Mouse (Mus musculus) heart, embryonic 10.5 days (tissue): ENCODE measurements around the gene Pakap. TPM values are rescaled to one million over a fixed set of nuclear protein-coding genes. Genes with fewer than 3 reads are reported as not detected.

Experiments used
- DNase-seq: peaks from one replicate; pipeline ENCODE4 v3.0.0-alpha.2; 2017; ENCODE audit warnings: low spot score
- H3K27ac ChIP-seq: fragments of 300-500 bp; sonication (generic); 2 replicates; pipeline ENCODE4 v1.5.1; 2016; ENCODE audit warnings: mild to moderate bottlenecking
- H3K27me3 ChIP-seq: fragments of 300-500 bp; sonication (generic); 2 replicates; pipeline ENCODE4 v1.6.1; 2016; ENCODE audit warnings: mild to moderate bottlenecking; ENCODE audit not compliant: poor library complexity, insufficient read depth, severe bottlenecking
- H3K36me3 ChIP-seq: fragments of 300-500 bp; sonication (generic); 2 replicates; pipeline ENCODE4 v1.6.1; 2016; ENCODE audit warnings: mild to moderate bottlenecking, moderate library complexity
- H3K4me1 ChIP-seq: fragments of 300-500 bp; sonication (generic); 2 replicates; pipeline ENCODE4 v1.6.1; 2016; ENCODE audit warnings: mild to moderate bottlenecking
- H3K4me3 ChIP-seq: fragments of 300-500 bp; sonication (generic); 2 replicates; pipeline ENCODE4 v1.5.1; 2016; ENCODE audit warnings: mild to moderate bottlenecking, moderate library complexity
- H3K9me3 ChIP-seq: fragments of 300-500 bp; sonication (generic); 2 replicates; pipeline ENCODE4 v1.6.1; 2016; ENCODE audit warnings: mild to moderate bottlenecking, moderate library complexity
- WGBS: fragments of 180-500 bp; shearing (Covaris S2); methylation state at CpG from one replicate; pipeline ENCODE4 v1.1.7; 2016; 5-methylcytosine and 5-hydroxymethylcytosine counted together
- polyA plus RNA-seq: library from polyadenylated mRNA; unstranded; fragments of >200 nt; fragmentation: Nextera tagmentation; extraction: Ambion mirVana; gene quantifications from 2 replicates; pipeline ENCODE4 v1.2.1, GENCODE M21; 2016

The Pakap gene
- polyA plus RNA-seq, 1 experiment from 2014 or later: 53.0 TPM

DNA sequence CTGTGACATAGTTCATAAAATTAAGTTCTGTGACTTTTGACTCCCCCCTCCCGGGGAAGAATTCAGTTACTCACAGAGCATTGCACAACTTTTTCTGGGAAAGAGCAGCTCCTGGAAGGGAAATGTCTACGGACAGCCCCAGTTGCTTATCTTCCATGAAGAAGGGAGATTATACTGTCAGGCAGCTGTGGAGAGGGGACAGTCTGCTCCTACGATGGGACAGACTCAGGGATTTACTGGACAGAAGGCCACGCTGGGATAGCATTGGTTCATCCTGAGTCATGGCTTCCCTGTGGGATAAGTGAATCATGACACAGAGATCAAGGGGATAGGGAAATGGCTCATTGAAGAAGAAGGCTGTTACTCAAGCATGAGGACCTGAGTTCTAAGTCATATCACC lies 271.4 kb downstream of the Pakap start:
- Histone ChIP-seq H3K27ac (0 out of 2 replicates have a peak overlapping the region, but pooled peaks have one; percentile 13), H3K4me3 (no peak overlapping the region), H3K27me3 (no peaks in the 10 kb centered on the region), H3K36me3 (peaks cover 10% of the 10 kb centered on the region; the same call in 1 of the 2 replicates), H3K4me1 (peaks cover 75% of the 10 kb centered on the region), H3K9me3 (no peaks in the 10 kb centered on the region)
- WGBS: 30% methylated on average over 4 of the region's 4 CpGs
- DNase-seq: no peak

DNA sequence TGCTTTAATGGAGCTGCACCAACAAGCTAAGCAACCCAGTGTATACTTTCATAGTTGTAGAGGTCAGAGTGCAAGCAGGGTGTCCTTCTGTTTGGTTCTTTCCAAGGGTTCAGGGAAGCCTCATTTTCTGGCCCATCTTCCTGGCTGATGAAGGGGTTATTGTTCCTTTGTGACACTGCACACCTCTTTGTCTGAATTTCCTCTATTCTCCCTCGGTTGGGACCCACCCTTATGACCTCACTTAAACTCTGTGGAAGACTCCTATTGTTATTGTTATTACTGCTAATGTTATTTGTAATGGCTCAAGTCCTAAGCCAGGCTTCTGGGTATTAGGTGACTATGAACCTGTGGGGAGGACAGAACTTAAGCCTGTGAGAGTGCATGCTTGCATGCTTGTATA lies 273.9 kb downstream of the Pakap start:
- no peak overlapping the region for H3K27ac ChIP-seq

GRCm38 (mm10) chr4:57842472-57843305 lies 274.7 kb downstream of the Pakap start:
- Histone ChIP-seq H3K4me3 (no peak overlapping the region), H3K36me3 (peaks cover 10% of the 10 kb centered on the region; the same call in 1 of the 2 replicates), H3K27ac (peak overlapping the region; percentile 52), H3K9me3 (no peaks in the 10 kb centered on the region), H3K27me3 (no peaks in the 10 kb centered on the region), H3K4me1 (peaks cover 82% of the 10 kb centered on the region)
- no peak for DNase-seq
- WGBS: 43% methylated on average over 11 of the region's 11 CpGs

More for the DNA sequence above, 273.9 kb downstream of the Pakap start:
- Histone ChIP-seq H3K4me3 (no peak overlapping the region), H3K36me3 (peaks cover 10% of the 10 kb centered on the region; the same call in 1 of the 2 replicates), H3K4me1 (peaks cover 81% of the 10 kb centered on the region), H3K9me3 (no peaks in the 10 kb centered on the region), H3K27me3 (no peaks in the 10 kb centered on the region)
- 56% methylated on average over 1 of the region's 1 CpGs for WGBS
- no peak for DNase-seq

DNA sequence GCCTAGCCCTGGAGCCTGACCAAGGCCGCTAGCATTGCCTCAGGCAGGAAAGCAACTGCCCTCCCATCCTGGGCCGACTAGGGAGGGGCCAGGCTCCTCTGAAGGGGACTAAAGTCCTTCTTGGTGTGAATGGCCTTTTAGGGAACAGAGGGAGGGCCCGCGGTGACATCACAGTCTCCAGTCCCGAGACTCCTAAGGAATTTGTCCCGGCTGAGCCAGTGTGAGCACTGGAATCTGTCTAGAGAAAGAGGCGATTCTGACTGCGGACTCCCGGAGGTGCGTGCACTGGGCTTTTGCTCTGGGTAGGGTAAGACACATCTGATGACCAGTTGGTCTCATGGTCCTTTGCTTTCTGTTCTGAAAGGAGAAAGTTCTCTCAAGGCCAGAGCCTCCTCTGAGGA lies 277.1 kb downstream of the Pakap start:
- Histone ChIP-seq H3K27me3 (no peaks in the 10 kb centered on the region), H3K4me3 (peak overlapping the region; percentile 62), H3K36me3 (peaks cover 14% of the 10 kb centered on the region), H3K27ac (peak overlapping the region; percentile 91), H3K9me3 (no peaks in the 10 kb centered on the region), H3K4me1 (peaks cover 83% of the 10 kb centered on the region)
- WGBS: 3% methylated on average over 10 of the region's 10 CpGs
- DNase-seq: peak; percentile 95

GRCm38 (mm10) chr4:57845541-57846210 lies 277.7 kb downstream of the Pakap start:
- peaks cover 77% of the 10 kb centered on the region for H3K4me1 ChIP-seq

DNA sequence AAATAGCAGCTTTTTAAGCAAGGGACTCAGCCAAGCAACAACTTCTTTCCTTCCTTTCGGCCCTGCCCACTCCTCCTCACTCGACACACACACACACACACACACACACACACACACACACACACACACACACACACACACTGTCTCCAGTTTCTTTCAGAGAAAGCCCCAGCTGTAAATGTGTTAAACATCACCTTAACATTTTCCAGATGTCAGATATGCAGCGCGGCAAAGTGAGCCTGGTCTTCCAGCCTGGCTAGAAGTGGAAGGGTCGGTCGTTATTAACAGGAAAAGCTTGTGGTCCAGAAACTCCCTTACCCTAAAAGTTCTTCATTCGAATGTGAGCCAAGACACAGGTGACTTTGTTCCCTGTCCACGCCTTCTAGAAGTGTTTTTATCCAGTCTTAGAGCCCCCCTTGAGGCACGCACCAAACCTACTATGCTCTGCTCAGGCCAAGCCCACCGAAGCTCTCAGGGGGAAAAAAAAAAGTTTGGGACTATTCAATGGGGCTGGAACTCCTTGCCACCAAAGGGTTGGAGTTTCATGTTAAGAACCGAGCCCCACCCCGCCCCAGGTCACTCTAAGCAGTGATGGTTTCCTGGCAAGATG lies 278.5 kb downstream of the Pakap start:
- Histone ChIP-seq H3K9me3 (no peaks in the 10 kb centered on the region), H3K36me3 (peaks cover 21% of the 10 kb centered on the region), H3K27me3 (no peaks in the 10 kb centered on the region), H3K4me1 (peaks cover 74% of the 10 kb centered on the region), H3K4me3 (peak overlapping the region; percentile 62), H3K27ac (peak overlapping the region; percentile 91)
- 13% methylated on average over 10 of the region's 12 CpGs for WGBS
- no peak for DNase-seq

More at GRCm38 (mm10) chr4:57845541-57846210, 277.7 kb downstream of the Pakap start:
- DNase-seq: no peak
- H3K27me3 ChIP-seq: no peaks in the 10 kb centered on the region
- H3K9me3 ChIP-seq: no peaks in the 10 kb centered on the region
- H3K4me3 ChIP-seq: peak overlapping the region; percentile 62
- 16% methylated on average over 12 of the region's 12 CpGs for WGBS
- peak overlapping the region; percentile 91 for H3K27ac ChIP-seq
- H3K36me3 ChIP-seq: peaks cover 21% of the 10 kb centered on the region

DNA sequence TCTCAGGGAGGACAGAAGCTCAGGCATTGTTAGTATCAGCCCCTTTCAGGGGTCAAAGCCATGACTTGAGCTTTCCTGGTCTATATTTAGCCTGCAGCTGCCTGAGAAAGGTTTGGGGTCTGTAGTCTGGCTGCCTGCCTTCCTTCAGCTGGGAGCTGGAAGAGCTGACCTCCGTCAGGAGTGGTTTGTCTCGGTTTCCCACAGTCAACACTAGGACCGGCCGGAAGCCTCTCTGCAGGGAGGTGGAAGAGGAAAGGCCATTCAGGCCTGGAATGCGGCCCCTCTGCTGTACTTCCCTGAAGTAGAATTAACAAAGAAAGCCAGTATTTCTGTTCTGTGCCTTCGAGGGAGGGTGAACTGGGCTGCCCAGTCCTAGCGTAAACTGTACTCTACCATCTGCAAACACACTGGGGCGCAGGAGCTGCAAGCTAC lies 279.0 kb downstream of the Pakap start:
- H3K4me3 ChIP-seq: peak overlapping the region; percentile 62
- no peaks in the 10 kb centered on the region for H3K27me3 ChIP-seq
- H3K27ac ChIP-seq: peak overlapping the region; percentile 91
- H3K4me1 ChIP-seq: peaks cover 75% of the 10 kb centered on the region
- H3K9me3 ChIP-seq: no peaks in the 10 kb centered on the region
- H3K36me3 ChIP-seq: peaks cover 20% of the 10 kb centered on the region
- DNase-seq: peak; percentile 89
- WGBS: 10% methylated on average over 8 of the region's 8 CpGs

GRCm38 (mm10) chr4:57847676-57848075 lies 279.7 kb downstream of the Pakap start:
- Histone ChIP-seq H3K4me1 (peaks cover 75% of the 10 kb centered on the region), H3K9me3 (no peaks in the 10 kb centered on the region), H3K36me3 (peaks cover 15% of the 10 kb centered on the region), H3K27me3 (no peaks in the 10 kb centered on the region), H3K4me3 (peak overlapping the region; percentile 62), H3K27ac (peak overlapping the region; percentile 91)
- 83% methylated on average over 3 of the region's 3 CpGs for WGBS
- DNase-seq: peak; percentile 66

GRCm38 (mm10) chr4:57849465-57849864 lies 281.5 kb downstream of the Pakap start:
- 35% methylated on average over 6 of the region's 6 CpGs for WGBS
- Histone ChIP-seq H3K36me3 (peaks cover 23% of the 10 kb centered on the region), H3K9me3 (no peaks in the 10 kb centered on the region), H3K4me1 (peaks cover 66% of the 10 kb centered on the region), H3K27me3 (no peaks in the 10 kb centered on the region), H3K4me3 (no peak overlapping the region), H3K27ac (no peak overlapping the region; the same call in 1 of the 2 replicates)
- peak; percentile 74 for DNase-seq

DNA sequence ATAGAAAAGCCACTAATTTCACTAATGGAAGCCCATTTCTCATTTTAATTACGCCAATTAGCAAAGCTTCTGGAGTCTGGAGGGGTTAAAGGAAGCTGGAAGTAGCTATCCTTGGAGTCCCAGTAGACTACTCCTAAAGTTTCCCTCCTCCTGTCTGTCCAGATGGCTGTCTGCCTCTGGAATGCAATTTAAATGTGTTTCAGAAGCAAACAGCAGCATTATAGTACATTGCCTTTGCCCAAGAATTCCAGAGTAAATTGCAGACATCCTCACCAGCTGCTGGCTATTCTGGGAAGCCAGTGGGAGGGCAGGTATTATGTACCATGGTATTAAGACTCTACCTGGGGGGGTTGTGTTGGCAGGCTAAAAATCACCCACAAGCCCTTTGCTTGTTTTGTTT lies 283.8 kb downstream of the Pakap start:
- 83% methylated on average over 1 of the region's 1 CpGs for WGBS
- H3K9me3 ChIP-seq: no peaks in the 10 kb centered on the region
- no peak for DNase-seq
- H3K4me1 ChIP-seq: peaks cover 52% of the 10 kb centered on the region
- no peaks in the 10 kb centered on the region for H3K27me3 ChIP-seq
- H3K36me3 ChIP-seq: peaks cover 46% of the 10 kb centered on the region
- H3K27ac ChIP-seq: no peak overlapping the region
- H3K4me3 ChIP-seq: no peak overlapping the region

DNA sequence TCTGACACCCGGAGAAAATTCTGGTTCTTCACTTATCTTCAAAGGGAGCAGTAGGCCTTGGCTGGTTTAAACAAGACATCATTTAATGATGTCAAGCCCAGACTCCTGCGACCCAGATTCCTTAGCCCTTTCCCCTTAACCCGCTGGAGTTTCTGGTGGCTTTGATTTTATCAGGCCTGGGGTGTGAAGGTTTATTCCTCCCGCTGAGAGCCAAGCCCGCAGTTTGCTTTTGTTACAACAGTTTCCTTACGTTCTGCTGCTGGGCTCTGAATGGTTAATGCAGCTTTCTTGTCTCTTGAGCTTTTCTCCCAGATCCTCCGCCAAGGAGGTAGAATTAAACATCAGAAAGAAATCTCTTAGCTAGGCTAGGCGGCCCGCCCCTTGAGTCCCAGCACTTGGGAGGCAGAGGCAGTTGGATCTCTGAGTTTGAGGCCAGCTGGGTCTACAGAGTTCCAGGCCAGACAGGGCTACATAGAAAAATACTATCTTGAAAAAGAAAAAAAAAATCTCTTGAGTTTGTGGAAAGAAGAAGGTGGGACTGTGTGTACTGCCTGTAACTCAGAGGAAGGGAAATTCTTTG lies 284.6 kb downstream of the Pakap start:
- H3K9me3 ChIP-seq: no peaks in the 10 kb centered on the region
- peaks cover 54% of the 10 kb centered on the region for H3K36me3 ChIP-seq
- no peak overlapping the region for H3K4me3 ChIP-seq
- H3K27me3 ChIP-seq: no peaks in the 10 kb centered on the region
- H3K4me1 ChIP-seq: peaks cover 44% of the 10 kb centered on the region
- WGBS: 29% methylated on average over 9 of the region's 9 CpGs
- no peak for DNase-seq
- no peak overlapping the region for H3K27ac ChIP-seq

DNA sequence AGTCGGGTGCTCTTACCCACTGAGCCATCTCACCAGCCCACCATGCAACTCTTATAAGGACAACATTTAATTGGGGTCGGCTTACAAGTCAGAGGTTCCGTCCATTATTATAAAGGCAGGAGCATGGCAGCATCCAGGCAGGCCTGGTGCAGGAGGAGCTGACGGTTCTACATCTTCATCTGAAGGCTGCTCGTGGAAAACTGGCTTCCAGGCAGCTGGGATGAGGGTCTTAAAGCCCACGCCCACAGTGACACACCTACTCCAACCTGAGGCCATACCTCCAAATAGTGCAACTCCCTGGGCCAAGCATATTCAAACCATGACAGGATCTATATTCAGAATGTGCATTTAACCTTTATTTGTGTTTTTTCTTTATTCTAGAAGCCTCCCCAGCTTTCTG lies 286.2 kb downstream of the Pakap start:
- WGBS: 94% methylated on average over 6 of the region's 6 CpGs
- Histone ChIP-seq H3K36me3 (peaks cover 65% of the 10 kb centered on the region), H3K9me3 (no peaks in the 10 kb centered on the region), H3K27me3 (no peaks in the 10 kb centered on the region), H3K27ac (no peak overlapping the region), H3K4me3 (no peak overlapping the region), H3K4me1 (peaks cover 30% of the 10 kb centered on the region)
- peak; percentile 53 for DNase-seq
